Mouse (Mus musculus) kidney, embryonic 14.5 days (tissue): ENCODE measurements at regions not wholly inside any gene's neighbourhood (a gene's known extent, or its start where the extent isn't known, plus 50 kb on each side); places are given as distances from the start of the nearest gene placed in this dataset.
A peak's percentile ranks its signal among the peaks of the same experiment; 100 is the strongest.
"Not testable (repeated sequence)": the region's sequence is repeated elsewhere in the genome, so short reads cannot be mapped to it uniquely, and the experiment has no call there.

ENCODE experiments used
- ATAC-seq: fragments of 200-750 bp; cut with Nextera tagmentation; 2 replicates; pipeline ENCODE4 v1.8.0; 2017; ENCODE audit warnings: moderate number of reproducible peaks, mild to moderate bottlenecking, moderate TSS enrichment, moderate library complexity; ENCODE audit not compliant: low FRiP score, low TSS enrichment
- H3K27ac ChIP-seq: fragments of 300-500 bp; sonication (generic); 2 replicates; pipeline ENCODE4 v1.5.1; 2014; ENCODE audit warnings: low read depth, mild to moderate bottlenecking, low read length, moderate library complexity, mixed read lengths
- H3K27me3 ChIP-seq: fragments of 300-500 bp; sonication (generic); 2 replicates; pipeline ENCODE4 v1.6.1; 2014; ENCODE audit warnings: mild to moderate bottlenecking, low read length; ENCODE audit not compliant: control insufficient read depth, insufficient read depth
- H3K36me3 ChIP-seq: fragments of 300-500 bp; sonication (generic); 2 replicates; pipeline ENCODE4 v1.6.1; 2014; ENCODE audit warnings: low read length, mixed read lengths; ENCODE audit not compliant: control insufficient read depth, insufficient read depth
- H3K4me1 ChIP-seq: fragments of 300-500 bp; sonication (generic); 2 replicates; pipeline ENCODE4 v1.6.1; 2014; ENCODE audit warnings: low read length, mixed read lengths; ENCODE audit not compliant: control insufficient read depth, insufficient read depth
- H3K4me2 ChIP-seq: fragments of 300-500 bp; sonication (generic); replicated peaks from 2 replicates; pipeline ENCODE4 v1.6.1; 2014; ENCODE audit warnings: low read depth, mild to moderate bottlenecking, low read length
- H3K4me3 ChIP-seq: fragments of 300-500 bp; sonication (generic); 2 replicates; pipeline ENCODE4 v1.5.1; 2014; ENCODE audit warnings: mild to moderate bottlenecking, low read length
- H3K9ac ChIP-seq: fragments of 300-500 bp; sonication (generic); 2 replicates; pipeline ENCODE4 v1.6.1; 2014; ENCODE audit warnings: low read depth, mild to moderate bottlenecking, low read length, moderate library complexity
- H3K9me3 ChIP-seq: fragments of 300-500 bp; sonication (generic); 2 replicates; pipeline ENCODE4 v1.6.1; 2016; ENCODE audit warnings: low read length; ENCODE audit not compliant: control insufficient read depth
- WGBS: fragments of 180-500 bp; shearing (Covaris S2); extraction: QIAGEN DNeasy Blood & Tissue Kit; methylation state at CpG from one replicate; pipeline ENCODE4 v1.1.7; 2014; 5-methylcytosine and 5-hydroxymethylcytosine counted together

- H3K27ac ChIP-seq = peak overlapping the region; percentile 96
Observed at GRCm38 (mm10) chr6:50822236-50823151, 168.3 kb upstream of the Npvf start.

GRCm38 (mm10) chr6:50823220-50823910, 169.1 kb upstream of the Npvf start:
- Histone ChIP-seq H3K4me1 (peaks cover 51% of the 10 kb centered on the region), H3K9ac (peak overlapping the region; percentile 14; the same call in 1 of the 2 replicates), H3K4me2 (peak overlapping the region; percentile 24; the same call in 1 of the 2 replicates), H3K27ac (peak overlapping the region; percentile 96), H3K27me3 (no peaks in the 10 kb centered on the region), H3K36me3 (no peaks in the 10 kb centered on the region), H3K9me3 (peaks cover 5% of the 10 kb centered on the region; the same call in 1 of the 2 replicates), H3K4me3 (no peak overlapping the region)
- WGBS = 9% methylated on average over 17 of the region's 18 CpGs
- peak; percentile 55 for ATAC-seq

More at GRCm38 (mm10) chr6:50822236-50823151, 168.3 kb upstream of the Npvf start:
- H3K4me2 ChIP-seq = peak overlapping the region; percentile 24; the same call in 1 of the 2 replicates
- H3K4me3 ChIP-seq = no peak overlapping the region
- WGBS = 23% methylated on average over 18 of the region's 18 CpGs
- no peaks in the 10 kb centered on the region for H3K36me3 ChIP-seq
- no peaks in the 10 kb centered on the region for H3K27me3 ChIP-seq
- H3K4me1 ChIP-seq = peaks cover 60% of the 10 kb centered on the region
- ATAC-seq = peak; percentile 44; the same call in 1 of the 2 replicates
- H3K9ac ChIP-seq = peak overlapping the region; percentile 14; the same call in 1 of the 2 replicates
- no peaks in the 10 kb centered on the region for H3K9me3 ChIP-seq

GRCm38 (mm10) chr6:50824466-50824865, 170.2 kb upstream of the Npvf start:
- no peak for ATAC-seq
- Histone ChIP-seq H3K4me1 (peaks cover 40% of the 10 kb centered on the region), H3K27me3 (no peaks in the 10 kb centered on the region), H3K4me2 (no peak overlapping the region), H3K4me3 (no peak overlapping the region), H3K36me3 (no peaks in the 10 kb centered on the region), H3K9me3 (peaks cover 5% of the 10 kb centered on the region; the same call in 1 of the 2 replicates), H3K27ac (0 out of 2 replicates have a peak overlapping the region, but pooled peaks have one; percentile 96), H3K9ac (no peak overlapping the region)
- 47% methylated on average over 4 of the region's 4 CpGs for WGBS

GRCm38 (mm10) chr6:50831725-50832124, 177.5 kb upstream of the Npvf start:
- ATAC-seq = no peak
- Histone ChIP-seq H3K4me2 (no peak overlapping the region), H3K27me3 (no peaks in the 10 kb centered on the region), H3K9ac (no peak overlapping the region), H3K4me1 (no peaks in the 10 kb centered on the region), H3K9me3 (peaks cover 5% of the 10 kb centered on the region; the same call in 1 of the 2 replicates), H3K4me3 (no peak overlapping the region), H3K36me3 (no peaks in the 10 kb centered on the region), H3K27ac (no peak overlapping the region)
- WGBS = 39% methylated on average over 5 of the region's 5 CpGs

- H3K27me3 ChIP-seq = no peaks in the 10 kb centered on the region
- peak; percentile 84 for ATAC-seq
- no peak overlapping the region for H3K4me3 ChIP-seq
- WGBS = 36% methylated on average over 6 of the region's 6 CpGs
- H3K4me1 ChIP-seq = no peaks in the 10 kb centered on the region
- H3K36me3 ChIP-seq = no peaks in the 10 kb centered on the region
- no peak overlapping the region for H3K4me2 ChIP-seq
- no peak overlapping the region for H3K9ac ChIP-seq
- H3K27ac ChIP-seq = no peak overlapping the region
- H3K9me3 ChIP-seq = no peaks in the 10 kb centered on the region
Observed at GRCm38 (mm10) chr6:50835997-50836625, 181.9 kb upstream of the Npvf start.

GRCm38 (mm10) chr6:50840826-50841225, 186.6 kb upstream of the Npvf start:
- Histone ChIP-seq H3K4me1 (no peaks in the 10 kb centered on the region), H3K9me3 (no peaks in the 10 kb centered on the region), H3K9ac (no peak overlapping the region), H3K4me2 (no peak overlapping the region), H3K36me3 (no peaks in the 10 kb centered on the region), H3K27me3 (no peaks in the 10 kb centered on the region), H3K4me3 (no peak overlapping the region), H3K27ac (no peak overlapping the region)
- ATAC-seq = no peak
- 61% methylated on average over 9 of the region's 9 CpGs for WGBS

- not testable (repeated sequence) for H3K9ac ChIP-seq, H3K9me3 ChIP-seq, H3K4me2 ChIP-seq, ATAC-seq, H3K4me1 ChIP-seq, H3K36me3 ChIP-seq, H3K4me3 ChIP-seq, H3K27me3 ChIP-seq, H3K27ac ChIP-seq
- 86% methylated on average over 2 of the region's 2 CpGs for WGBS
Observed at GRCm38 (mm10) chr6:50845246-50845645, 191.0 kb upstream of the Npvf start.

GRCm38 (mm10) chr6:50846740-50847516, 192.7 kb upstream of the Npvf start:
- H3K27me3 ChIP-seq = no peaks in the 10 kb centered on the region
- no peaks in the 10 kb centered on the region for H3K36me3 ChIP-seq
- no peak overlapping the region for H3K4me2 ChIP-seq
- no peak overlapping the region for H3K9ac ChIP-seq
- H3K27ac ChIP-seq = no peak overlapping the region
- H3K4me3 ChIP-seq = no peak overlapping the region
- no peaks in the 10 kb centered on the region; the same call in 1 of the 2 replicates for H3K4me1 ChIP-seq
- 52% methylated on average over 18 of the region's 18 CpGs for WGBS
- no peaks in the 10 kb centered on the region for H3K9me3 ChIP-seq
- ATAC-seq = no peak
